Mouse (Mus musculus): ENCODE results near the gene Alkbh8. TPM values are rescaled to one million over a fixed set of nuclear protein-coding genes. Genes with fewer than 3 reads are reported as not detected.
A peak's percentile ranks its signal among the peaks of the same experiment; 100 is the strongest.
"Not testable (repeated sequence)": the region's sequence is repeated elsewhere in the genome, so short reads cannot be mapped to it uniquely, and the experiment has no call there.

Gene Alkbh8
- polyA plus RNA-seq (2012; rRNA removed): 0.92 and 0.93 TPM in 2 replicates

- 1% methylated on average over 20 of the region's 20 CpGs for WGBS
Measured at GRCm38 (mm10) chr9:3334962-3335767, at the start of gene Alkbh8. Gene Alkbh8 (plus strand): TSS chr9:3335140.

GRCm38 (mm10) chr9:3309292-3309836 is 25.6 kb upstream of the Alkbh8 start:
- Histone ChIP-seq H3K36me3 (ENCODE audit: control insufficient read depth, insufficient read depth, low read length) (no peaks in the 10 kb centered on the region), H3K27me3 (ENCODE audit: control insufficient read depth, insufficient read depth, low read length) (no peaks in the 10 kb centered on the region), H3K27ac (ENCODE audit: insufficient read depth, low read length) (no peak overlapping the region), H3K4me3 (ENCODE audit: extremely low read depth, insufficient read depth, insufficient read length) (no peak overlapping the region), H3K4me1 (ENCODE audit: control insufficient read depth, insufficient read depth, insufficient read length) (no peaks in the 10 kb centered on the region)
- TF ChIP-seq POLR2A (IDR thresholded peaks at IDR 0.05; ENCODE audit: low read depth, low read length): no peak
- no peak for TF ChIP-seq CTCF (IDR thresholded peaks at IDR 0.05; ENCODE audit: extremely low read depth, insufficient read depth, insufficient read length, insufficient replicate concordance)
- DNase-seq (ENCODE audit: low read depth in 1 of 2, low spot score in 2 of 2): no peak

More at GRCm38 (mm10) chr9:3334962-3335767, at the start of gene Alkbh8:
- no peaks in the 10 kb centered on the region for H3K27me3 ChIP-seq (ENCODE audit: control insufficient read depth, insufficient read depth, low read length)
- H3K4me3 ChIP-seq (ENCODE audit: extremely low read depth, insufficient read depth, insufficient read length): peak within 1 kb of the TSS; percentile 69
- TF ChIP-seq POLR2A (IDR thresholded peaks at IDR 0.05; ENCODE audit: low read depth, low read length) (0 out of 2 replicates have a peak, but pooled peaks have one; percentile 9), CTCF (IDR thresholded peaks at IDR 0.05; ENCODE audit: extremely low read depth, insufficient read depth, insufficient read length, insufficient replicate concordance) (no peak)
- H3K36me3 ChIP-seq (ENCODE audit: control insufficient read depth, insufficient read depth, low read length): peaks cover 3% of the 10 kb centered on the region
- peak; percentile 63 to 77 for DNase-seq (ENCODE audit: low read depth in 1 of 2, low spot score in 2 of 2)
- no peaks in the 10 kb centered on the region; the same call in 1 of the 2 replicates for H3K4me1 ChIP-seq (ENCODE audit: control insufficient read depth, insufficient read depth, insufficient read length)
- peak within 1 kb of the TSS; percentile 30; the same call in 1 of the 2 replicates for H3K27ac ChIP-seq (ENCODE audit: insufficient read depth, low read length)

GRCm38 (mm10) chr9:3310016-3310415 is 24.9 kb upstream of the Alkbh8 start:
- H3K4me3 ChIP-seq (ENCODE audit: extremely low read depth, insufficient read depth, insufficient read length): no peak overlapping the region
- no peaks in the 10 kb centered on the region for H3K36me3 ChIP-seq (ENCODE audit: control insufficient read depth, insufficient read depth, low read length)
- no peaks in the 10 kb centered on the region for H3K4me1 ChIP-seq (ENCODE audit: control insufficient read depth, insufficient read depth, insufficient read length)
- no peaks in the 10 kb centered on the region for H3K27me3 ChIP-seq (ENCODE audit: control insufficient read depth, insufficient read depth, low read length)
- TF ChIP-seq CTCF (IDR thresholded peaks at IDR 0.05; ENCODE audit: extremely low read depth, insufficient read depth, insufficient read length, insufficient replicate concordance) (no peak), POLR2A (IDR thresholded peaks at IDR 0.05; ENCODE audit: low read depth, low read length) (no peak)
- no peak for DNase-seq (ENCODE audit: low read depth in 1 of 2, low spot score in 2 of 2)
- WGBS: 82% methylated on average over 2 of the region's 2 CpGs
- no peak overlapping the region for H3K27ac ChIP-seq (ENCODE audit: insufficient read depth, low read length)

GRCm38 (mm10) chr9:3327342-3328053 is 7.4 kb upstream of the Alkbh8 start:
- not testable (repeated sequence) for H3K27ac ChIP-seq (ENCODE audit: insufficient read depth, low read length); H3K36me3 ChIP-seq (ENCODE audit: control insufficient read depth, insufficient read depth, low read length); H3K4me3 ChIP-seq (ENCODE audit: extremely low read depth, insufficient read depth, insufficient read length); DNase-seq (ENCODE audit: low read depth in 1 of 2, low spot score in 2 of 2); H3K27me3 ChIP-seq (ENCODE audit: control insufficient read depth, insufficient read depth, low read length); H3K4me1 ChIP-seq (ENCODE audit: control insufficient read depth, insufficient read depth, insufficient read length)
- 59% methylated on average over 9 of the region's 9 CpGs for WGBS

GRCm38 (mm10) chr9:3328054-3328595 is 6.8 kb upstream of the Alkbh8 start:
- Histone ChIP-seq H3K4me3 (ENCODE audit: extremely low read depth, insufficient read depth, insufficient read length) (no peak overlapping the region), H3K27me3 (ENCODE audit: control insufficient read depth, insufficient read depth, low read length) (no peaks in the 10 kb centered on the region), H3K27ac (ENCODE audit: insufficient read depth, low read length) (no peak overlapping the region), H3K36me3 (ENCODE audit: control insufficient read depth, insufficient read depth, low read length) (no peaks in the 10 kb centered on the region), H3K4me1 (ENCODE audit: control insufficient read depth, insufficient read depth, insufficient read length) (no peaks in the 10 kb centered on the region)
- WGBS: 67% methylated on average over 3 of the region's 3 CpGs
- TF ChIP-seq POLR2A (IDR thresholded peaks at IDR 0.05; ENCODE audit: low read depth, low read length) (no peak), CTCF (IDR thresholded peaks at IDR 0.05; ENCODE audit: extremely low read depth, insufficient read depth, insufficient read length, insufficient replicate concordance) (no peak)
- DNase-seq (ENCODE audit: low read depth in 1 of 2, low spot score in 2 of 2): no peak

GRCm38 (mm10) chr9:3330319-3330718 is 4.6 kb upstream of the Alkbh8 start:
- Histone ChIP-seq H3K4me1 (ENCODE audit: control insufficient read depth, insufficient read depth, insufficient read length) (no peaks in the 10 kb centered on the region; the same call in 1 of the 2 replicates), H3K4me3 (ENCODE audit: extremely low read depth, insufficient read depth, insufficient read length) (no peak overlapping the region), H3K36me3 (ENCODE audit: control insufficient read depth, insufficient read depth, low read length) (no peaks in the 10 kb centered on the region), H3K27ac (ENCODE audit: insufficient read depth, low read length) (no peak overlapping the region), H3K27me3 (ENCODE audit: control insufficient read depth, insufficient read depth, low read length) (no peaks in the 10 kb centered on the region)
- no peak for DNase-seq (ENCODE audit: low read depth in 1 of 2, low spot score in 2 of 2)
- TF ChIP-seq POLR2A (IDR thresholded peaks at IDR 0.05; ENCODE audit: low read depth, low read length): no peak
- no peak for TF ChIP-seq CTCF (IDR thresholded peaks at IDR 0.05; ENCODE audit: extremely low read depth, insufficient read depth, insufficient read length, insufficient replicate concordance)
